Mouse (Mus musculus) myocyte (in vitro differentiated cells): ENCODE results near the gene 9930022D16Rik. TPM values are rescaled to one million over a fixed set of nuclear protein-coding genes. Genes with fewer than 3 reads are reported as not detected.

Experiments
- H3K27me3 ChIP-seq: one replicate; pipeline ENCODE4 v1.6.1; 2011; ENCODE audit not compliant: control insufficient read depth, insufficient read depth, insufficient read length
- H3K36me3 ChIP-seq: one replicate; pipeline ENCODE4 v1.6.1; 2011; ENCODE audit not compliant: control insufficient read depth, insufficient read depth
- H3K4me2 ChIP-seq: one replicate; pipeline ENCODE4 v1.6.1; 2011; ENCODE audit warnings: low read depth, control low read depth
- H3K4me3 ChIP-seq: one replicate; pipeline ENCODE4 v1.5.1; 2011; ENCODE audit warnings: mild to moderate bottlenecking, control low read depth, moderate library complexity
- H3K79me2 ChIP-seq: one replicate; pipeline ENCODE4 v1.6.1; 2011; ENCODE audit not compliant: control insufficient read depth, insufficient read depth
- H3ac ChIP-seq: one replicate; pipeline ENCODE4 v1.6.1; 2011; ENCODE audit not compliant: control insufficient read depth, insufficient read length
- CEBPB ChIP-seq: IDR thresholded peaks from 2 replicates; pipeline ENCODE4 v1.6.1; 2011; ENCODE audit warnings: mild to moderate bottlenecking, moderate library complexity; ENCODE audit not compliant: poor library complexity, insufficient read depth, severe bottlenecking
- E2F4 ChIP-seq: IDR thresholded peaks from one replicate; pipeline ENCODE4 v1.6.1; 2011; ENCODE audit warnings: mild to moderate bottlenecking, control low read depth, moderate library complexity; ENCODE audit not compliant: insufficient read depth
- MAX ChIP-seq: IDR thresholded peaks from one replicate; pipeline ENCODE4 v1.6.1; 2011; ENCODE audit warnings: low read depth, mild to moderate bottlenecking, control low read depth
- MYOD1 ChIP-seq, 3 experiments: IDR thresholded peaks; one replicate each; pipeline ENCODE4 v1.6.1; 2011; ENCODE audit warnings: control low read depth in 2 of 3, low read depth in 2 of 3, mild to moderate bottlenecking in 2 of 3, moderate library complexity in 1 of 3; ENCODE audit not compliant: insufficient read length in 2 of 3, control insufficient read depth in 1 of 3
- MYOG ChIP-seq, 3 experiments: IDR thresholded peaks; one replicate each; pipeline ENCODE4 v1.6.1; 2011; ENCODE audit warnings: control low read depth in 2 of 3, low read depth in 2 of 3, mild to moderate bottlenecking in 2 of 3; ENCODE audit not compliant: insufficient read length in 2 of 3, control insufficient read depth in 1 of 3, insufficient read depth in 1 of 3
- POLR2A ChIP-seq: IDR thresholded peaks from one replicate; pipeline ENCODE4 v1.6.1; 2011; ENCODE audit warnings: low read depth, mild to moderate bottlenecking, control low read depth, moderate library complexity; ENCODE audit not compliant: insufficient read length
- POLR2AphosphoS2 ChIP-seq: IDR thresholded peaks from one replicate; pipeline ENCODE4 v1.6.1; 2011; ENCODE audit warnings: low read depth, control low read depth; ENCODE audit not compliant: insufficient read length
- REST ChIP-seq: IDR thresholded peaks from one replicate; pipeline ENCODE4 v1.6.1; 2011; ENCODE audit warnings: mild to moderate bottlenecking, control low read depth, moderate library complexity; ENCODE audit not compliant: insufficient read depth, insufficient read length
- SRF ChIP-seq: IDR thresholded peaks from one replicate; pipeline ENCODE4 v1.6.1; 2011; ENCODE audit warnings: low read depth; ENCODE audit not compliant: control insufficient read depth, insufficient read length
- TCF12 ChIP-seq: IDR thresholded peaks from one replicate; pipeline ENCODE4 v1.6.1; 2011; ENCODE audit warnings: mild to moderate bottlenecking, control low read depth; ENCODE audit not compliant: poor library complexity, insufficient read depth, severe bottlenecking
- TCF3 ChIP-seq: IDR thresholded peaks from one replicate; pipeline ENCODE4 v1.6.1; 2011; ENCODE audit warnings: low read depth, control low read depth; ENCODE audit not compliant: insufficient read length
- USF1 ChIP-seq: IDR thresholded peaks from one replicate; pipeline ENCODE4 v1.6.1; 2011; ENCODE audit warnings: low read depth, mild to moderate bottlenecking, control low read depth, moderate library complexity
- polyA plus RNA-seq: library from polyadenylated mRNA; unstranded; fragments of >200 nt; fragmentation: generic; extraction: Trizol; gene quantifications from one replicate; pipeline ENCODE4 v1.2.1, GENCODE M21; 2012; ENCODE audit warnings: missing spikeins

Gene 9930022D16Rik
- polyA plus RNA-seq, 1 experiment, result not detected

- peaks cover 9% of the 10 kb centered on the region for H3K36me3 ChIP-seq
- H3K4me2 ChIP-seq, result peak overlapping the region; percentile 93
- peak overlapping the region; percentile 20 for H3K4me3 ChIP-seq
- H3K27me3 ChIP-seq, result no peaks in the 10 kb centered on the region
- H3K79me2 ChIP-seq, result no peaks in the 10 kb centered on the region
- H3ac ChIP-seq, result no peak overlapping the region
- TF ChIP-seq MYOG (IDR thresholded peaks at IDR 0.05; ENCODE audit: control insufficient read depth in 1 of 3, insufficient read depth in 1 of 3, insufficient read length in 2 of 3, low read depth in 2 of 3) (peak in 2 of 3 experiments; percentile 43 to 68), SRF (no peak), REST (no peak), POLR2A (peak; percentile 44), POLR2AphosphoS2 (peak; percentile 48), MYOD1 (IDR thresholded peaks at IDR 0.05; ENCODE audit: control insufficient read depth in 1 of 3, insufficient read length in 2 of 3, low read depth in 2 of 3) (peak in 2 of 3 experiments; percentile 47 to 76)
These were observed 26.2 kb downstream of the 9930022D16Rik start for GRCm38 (mm10) chr11:109439829-109440340.

DNA sequence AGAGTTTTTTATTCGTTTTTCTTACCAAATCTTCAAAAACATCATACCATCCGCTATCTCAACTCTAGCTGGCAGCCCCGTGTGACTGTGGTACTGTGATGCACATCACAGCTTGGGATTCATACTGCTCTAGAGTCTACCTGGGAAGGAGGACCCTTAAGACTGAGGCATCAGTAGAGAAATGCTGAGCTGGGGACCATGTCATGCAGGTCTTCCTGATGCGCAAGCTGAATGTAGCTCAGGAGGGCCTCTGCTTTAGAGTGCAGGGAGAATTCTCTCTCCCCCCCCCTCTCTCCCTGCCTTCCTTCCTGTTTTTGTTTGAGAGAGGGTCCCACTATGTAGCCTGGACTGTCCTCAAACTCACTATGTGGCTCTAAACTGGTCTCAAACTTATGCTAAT, 26.9 kb downstream of the 9930022D16Rik start:
- H3K36me3 ChIP-seq, result peaks cover 1% of the 10 kb centered on the region
- no peak overlapping the region for H3ac ChIP-seq
- H3K79me2 ChIP-seq, result no peaks in the 10 kb centered on the region
- H3K27me3 ChIP-seq, result no peaks in the 10 kb centered on the region
- H3K4me2 ChIP-seq, result peak overlapping the region; percentile 93
- peak overlapping the region; percentile 20 for H3K4me3 ChIP-seq
- TF ChIP-seq MAX, result no peak

- Histone ChIP-seq H3ac (no peak overlapping the region), H3K27me3 (no peaks in the 10 kb centered on the region), H3K79me2 (no peaks in the 10 kb centered on the region), H3K36me3 (no peaks in the 10 kb centered on the region), H3K4me2 (no peak overlapping the region), H3K4me3 (peak overlapping the region; percentile 20)
- no peak for TF ChIP-seq SRF
- no peak for TF ChIP-seq MYOG (IDR thresholded peaks at IDR 0.05; ENCODE audit: control insufficient read depth in 1 of 3, insufficient read depth in 1 of 3, insufficient read length in 2 of 3, low read depth in 2 of 3)
- TF ChIP-seq TCF12, result no peak
- TF ChIP-seq CEBPB, result no peak
- TF ChIP-seq E2F4, result no peak
- no peak for TF ChIP-seq REST
- TF ChIP-seq MYOD1 (IDR thresholded peaks at IDR 0.05; ENCODE audit: control insufficient read depth in 1 of 3, insufficient read length in 2 of 3, low read depth in 2 of 3), result no peak
- no peak for TF ChIP-seq MAX
- TF ChIP-seq USF1, result no peak
- TF ChIP-seq POLR2AphosphoS2, result no peak
- TF ChIP-seq POLR2A, result no peak
- no peak for TF ChIP-seq TCF3
These were observed 27.4 kb downstream of the 9930022D16Rik start for GRCm38 (mm10) chr11:109441119-109441518.

- H3K36me3 ChIP-seq, result no peaks in the 10 kb centered on the region
- no peak overlapping the region for H3K4me3 ChIP-seq
- no peak overlapping the region for H3ac ChIP-seq
- H3K4me2 ChIP-seq, result no peak overlapping the region
- TF ChIP-seq TCF12 (peak; percentile 15), MYOG (IDR thresholded peaks at IDR 0.05; ENCODE audit: control insufficient read depth in 1 of 3, insufficient read depth in 1 of 3, insufficient read length in 2 of 3, low read depth in 2 of 3) (no peak), MYOD1 (IDR thresholded peaks at IDR 0.05; ENCODE audit: control insufficient read depth in 1 of 3, insufficient read length in 2 of 3, low read depth in 2 of 3) (peak; percentile 39 to 80 (median 58)), USF1 (no peak), SRF (no peak)
- no peaks in the 10 kb centered on the region for H3K27me3 ChIP-seq
- H3K79me2 ChIP-seq, result no peaks in the 10 kb centered on the region
These were observed 28.5 kb downstream of the 9930022D16Rik start for GRCm38 (mm10) chr11:109442166-109442730.

DNA sequence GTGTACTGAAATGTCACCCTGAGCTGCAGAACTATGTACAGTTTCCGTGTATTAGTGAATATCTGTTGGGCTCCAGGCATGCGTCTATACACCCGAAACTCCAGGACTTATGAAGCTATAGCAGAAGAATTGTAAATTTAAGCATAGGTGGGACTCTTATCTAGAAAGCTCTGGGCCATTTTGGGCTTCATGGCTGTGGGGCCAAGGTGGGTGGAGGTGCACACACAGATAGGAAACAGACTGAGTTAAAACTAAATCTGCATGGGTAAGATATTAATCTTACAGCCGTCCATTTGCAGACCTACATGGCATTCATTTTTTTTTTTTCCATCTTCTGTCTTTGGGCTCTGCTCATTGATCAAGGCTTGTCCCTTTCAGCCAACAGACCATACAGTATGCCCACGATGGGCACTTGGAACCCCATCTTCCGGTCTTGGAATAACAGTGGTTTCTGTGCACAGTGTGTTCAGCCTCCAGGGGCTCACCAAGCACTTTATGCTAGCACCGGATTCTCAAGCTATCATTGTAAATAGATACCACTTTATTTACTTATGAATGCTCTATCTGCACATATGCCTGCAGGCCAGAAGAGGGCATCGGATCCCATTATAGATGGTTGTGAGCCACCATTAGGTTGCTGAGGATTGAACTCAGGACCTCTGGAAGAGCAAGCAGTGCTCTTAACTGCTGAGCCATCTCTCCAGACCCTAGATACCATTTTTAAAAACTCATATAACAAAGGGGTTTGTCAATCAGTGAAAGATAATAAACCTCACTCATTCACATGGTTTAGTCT, 29.9 kb downstream of the 9930022D16Rik start:
- H3K36me3 ChIP-seq, result no peaks in the 10 kb centered on the region
- H3ac ChIP-seq, result no peak overlapping the region
- H3K27me3 ChIP-seq, result no peaks in the 10 kb centered on the region
- H3K4me2 ChIP-seq, result no peak overlapping the region
- H3K79me2 ChIP-seq, result no peaks in the 10 kb centered on the region
- no peak for TF ChIP-seq REST
- no peak for TF ChIP-seq CEBPB
- TF ChIP-seq POLR2AphosphoS2, result no peak
- TF ChIP-seq MYOG (IDR thresholded peaks at IDR 0.05; ENCODE audit: control insufficient read depth in 1 of 3, insufficient read depth in 1 of 3, insufficient read length in 2 of 3, low read depth in 2 of 3), result no peak
- TF ChIP-seq TCF12, result no peak
- no peak for TF ChIP-seq TCF3
- TF ChIP-seq USF1, result no peak
- no peak for TF ChIP-seq MYOD1 (IDR thresholded peaks at IDR 0.05; ENCODE audit: control insufficient read depth in 1 of 3, insufficient read length in 2 of 3, low read depth in 2 of 3)
- no peak for TF ChIP-seq E2F4
- TF ChIP-seq POLR2A, result no peak
- TF ChIP-seq SRF, result no peak
- TF ChIP-seq MAX, result no peak
- H3K4me3 ChIP-seq, result no peak overlapping the region
